Mouse (Mus musculus): ENCODE data around the gene Eefsec. TPM values are rescaled to one million over a fixed set of nuclear protein-coding genes. Genes with fewer than 3 reads are reported as not detected.

Gene Eefsec
- polyA plus RNA-seq, 1 experiment from 2014 or later: 22.8 TPM

DNA sequence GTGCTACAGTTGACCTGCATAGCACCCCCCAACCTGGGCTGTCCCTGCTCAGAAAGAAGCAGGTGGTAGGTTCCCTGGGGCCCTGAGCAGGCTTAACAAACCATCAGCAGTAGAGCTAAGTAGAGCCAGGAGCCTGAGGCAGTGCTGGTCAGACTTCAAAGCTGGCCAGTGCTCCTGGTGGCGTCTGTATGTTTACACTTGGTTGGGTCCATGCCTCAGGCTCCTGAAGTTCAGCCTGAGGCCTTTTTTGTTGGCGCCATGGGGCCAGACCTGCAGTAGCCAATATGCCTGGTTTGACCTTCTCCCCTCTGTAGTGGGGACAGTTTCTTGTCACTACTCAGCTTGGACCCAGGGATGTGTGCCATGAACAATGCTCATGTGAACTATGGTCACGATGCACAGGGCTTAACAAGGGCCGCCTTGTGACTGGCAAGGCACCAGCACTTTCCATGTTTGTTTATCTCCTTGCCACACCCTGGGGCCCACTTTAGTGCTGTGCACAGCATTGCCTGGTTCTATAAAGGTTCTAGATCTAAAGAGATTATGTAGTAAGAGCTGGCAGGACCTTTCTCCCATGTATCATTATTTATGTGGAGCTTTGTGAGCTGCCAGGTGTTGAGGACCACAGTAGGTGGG, 153.9 kb downstream of the Eefsec start:
- ATAC-seq (ENCODE audit: low read depth): peak; percentile 84
- Histone ChIP-seq H3K36me3 (peaks cover 3% of the 10 kb centered on the region), H3K27me3 (no peaks in the 10 kb centered on the region), H3K9ac (no peak overlapping the region), H3K4me1 (replicated peaks) (peaks cover 21% of the 10 kb centered on the region), H3K9me3 (replicated peaks) (no peaks in the 10 kb centered on the region), H3K4me2 (peak overlapping the region; percentile 17; the same call in 1 of the 2 replicates), H3K4me3 (replicated peaks) (no peak overlapping the region), H3K27ac (no peak overlapping the region)
- peak; percentile 22 for DNase-seq
- WGBS (ENCODE audit: insufficient replicate concordance): 49% methylated on average over 4 of the region's 4 CpGs

DNA sequence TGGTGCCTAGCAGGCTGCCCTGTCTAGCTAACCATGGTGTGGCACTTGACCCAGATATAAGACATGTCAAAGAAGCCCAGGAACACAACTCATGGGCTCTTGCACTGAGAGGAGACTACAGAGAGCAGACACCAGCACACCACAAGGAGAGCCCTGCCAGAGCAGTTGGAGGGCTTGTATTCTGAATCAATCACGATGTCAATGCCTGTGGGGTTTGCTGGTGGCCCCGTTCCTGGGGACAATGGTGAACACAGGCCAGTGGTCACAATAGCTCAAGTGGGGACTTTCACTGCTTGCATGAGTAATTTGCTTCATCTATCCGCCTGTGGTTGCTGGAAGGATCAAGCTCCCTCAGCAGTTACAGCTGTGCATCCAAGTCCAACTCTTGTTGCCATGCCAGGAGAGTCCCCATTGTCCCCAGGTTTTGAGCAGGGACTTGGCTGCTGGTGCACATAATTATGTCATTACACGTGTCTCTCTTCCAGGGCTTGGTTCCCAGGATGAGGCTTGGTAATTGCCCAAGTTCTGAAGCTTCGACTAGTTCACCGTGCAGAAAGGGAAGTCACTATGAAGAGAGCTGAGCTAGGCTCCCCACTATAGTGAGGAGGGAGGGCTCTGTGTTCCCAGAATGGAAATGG, 156.1 kb downstream of the Eefsec start:
- H3K27me3 ChIP-seq: no peaks in the 10 kb centered on the region
- no peaks in the 10 kb centered on the region for H3K36me3 ChIP-seq
- H3K9ac ChIP-seq: no peak overlapping the region
- no peaks in the 10 kb centered on the region for H3K9me3 ChIP-seq (replicated peaks)
- DNase-seq: no peak
- ATAC-seq (ENCODE audit: low read depth): no peak
- 68% methylated on average over 6 of the region's 6 CpGs for WGBS (ENCODE audit: insufficient replicate concordance)
- H3K27ac ChIP-seq: no peak overlapping the region
- no peak overlapping the region for H3K4me2 ChIP-seq
- no peak overlapping the region for H3K4me3 ChIP-seq (replicated peaks)
- H3K4me1 ChIP-seq (replicated peaks): peaks cover 21% of the 10 kb centered on the region

DNA sequence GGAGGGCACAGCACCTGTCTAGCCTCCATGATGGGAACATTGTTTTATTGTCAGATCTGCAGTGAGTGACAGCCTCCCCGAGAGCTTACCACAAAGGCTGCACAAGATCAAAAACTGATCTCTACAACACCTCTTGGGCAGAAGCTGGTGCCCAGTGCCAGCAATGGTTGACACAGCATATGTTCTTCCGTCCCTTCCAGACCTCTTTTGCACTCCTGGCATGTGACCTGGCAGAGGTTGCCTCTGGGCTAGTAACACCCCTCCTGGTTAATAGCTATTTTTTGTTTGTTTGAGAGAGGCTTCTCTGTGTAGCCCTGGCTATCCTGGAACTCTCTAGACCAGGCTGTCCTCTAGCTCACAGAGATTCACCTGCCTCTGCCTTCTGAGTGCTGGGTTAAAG, 168.2 kb downstream of the Eefsec start:
- no peak overlapping the region for H3K27ac ChIP-seq
- no peaks in the 10 kb centered on the region for H3K4me1 ChIP-seq (replicated peaks)
- H3K4me3 ChIP-seq (replicated peaks): no peak overlapping the region
- no peak for ATAC-seq (ENCODE audit: low read depth)
- H3K9ac ChIP-seq: no peak overlapping the region
- H3K4me2 ChIP-seq: no peak overlapping the region
- H3K36me3 ChIP-seq: peaks cover 5% of the 10 kb centered on the region; the same call in 1 of the 2 replicates
- H3K27me3 ChIP-seq: no peaks in the 10 kb centered on the region
- DNase-seq: no peak
- no peaks in the 10 kb centered on the region for H3K9me3 ChIP-seq (replicated peaks)
- WGBS (ENCODE audit: insufficient replicate concordance): 70% methylated on average over 2 of the region's 2 CpGs

DNA sequence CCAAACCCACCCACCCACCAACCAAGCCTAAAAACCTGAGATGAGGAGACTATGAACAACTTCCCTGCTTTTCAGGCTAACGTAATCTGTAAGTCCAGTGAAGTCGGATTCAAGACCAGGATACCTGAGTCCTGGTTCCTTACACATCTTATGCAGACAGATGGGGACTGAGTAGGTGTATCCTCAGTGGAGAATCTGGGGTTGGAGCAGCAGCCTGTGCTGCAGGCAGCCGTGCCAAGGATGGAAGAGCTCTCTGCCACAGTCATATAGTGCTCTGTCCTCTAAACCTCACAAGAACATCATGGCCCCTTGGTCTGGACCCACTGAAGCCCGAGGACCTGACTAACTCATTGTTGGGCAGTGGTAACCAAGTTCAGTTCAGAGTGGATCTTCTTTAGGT, 169.1 kb downstream of the Eefsec start:
- H3K4me3 ChIP-seq (replicated peaks): no peak overlapping the region
- H3K27me3 ChIP-seq: no peaks in the 10 kb centered on the region
- peaks cover 5% of the 10 kb centered on the region; the same call in 1 of the 2 replicates for H3K36me3 ChIP-seq
- no peak overlapping the region for H3K4me2 ChIP-seq
- no peak overlapping the region for H3K27ac ChIP-seq
- ATAC-seq (ENCODE audit: low read depth): no peak
- H3K4me1 ChIP-seq (replicated peaks): no peaks in the 10 kb centered on the region
- 76% methylated on average over 4 of the region's 4 CpGs for WGBS (ENCODE audit: insufficient replicate concordance)
- no peak for DNase-seq
- H3K9me3 ChIP-seq (replicated peaks): no peaks in the 10 kb centered on the region
- H3K9ac ChIP-seq: no peak overlapping the region

DNA sequence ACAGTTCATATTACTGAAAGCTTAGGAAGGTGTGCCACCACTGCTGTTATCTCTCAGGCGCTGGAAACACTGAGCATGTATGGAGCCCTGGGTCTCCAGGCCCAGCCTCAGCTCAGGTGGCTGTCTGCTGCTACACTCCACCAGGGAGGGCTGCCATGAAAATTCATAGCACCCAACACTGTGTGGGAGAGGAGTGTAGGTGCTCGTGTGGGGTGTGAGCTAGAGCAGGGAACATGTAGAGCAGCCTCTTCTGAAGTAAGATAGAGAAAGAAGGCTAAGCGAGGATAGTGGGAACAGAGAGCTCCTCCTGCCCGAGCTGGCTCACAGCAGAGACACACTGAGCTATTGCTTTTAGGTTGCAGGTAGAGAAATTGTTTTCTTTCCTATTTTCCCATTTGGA, 170.1 kb downstream of the Eefsec start:
- Histone ChIP-seq H3K27ac (no peak overlapping the region), H3K36me3 (peaks cover 5% of the 10 kb centered on the region; the same call in 1 of the 2 replicates), H3K4me1 (replicated peaks) (no peaks in the 10 kb centered on the region), H3K4me3 (replicated peaks) (no peak overlapping the region), H3K9ac (no peak overlapping the region), H3K9me3 (replicated peaks) (no peaks in the 10 kb centered on the region), H3K27me3 (no peaks in the 10 kb centered on the region), H3K4me2 (no peak overlapping the region)
- ATAC-seq (ENCODE audit: low read depth) (no peak), DNase-seq (no peak)
- 67% methylated on average over 4 of the region's 4 CpGs for WGBS (ENCODE audit: insufficient replicate concordance)

DNA sequence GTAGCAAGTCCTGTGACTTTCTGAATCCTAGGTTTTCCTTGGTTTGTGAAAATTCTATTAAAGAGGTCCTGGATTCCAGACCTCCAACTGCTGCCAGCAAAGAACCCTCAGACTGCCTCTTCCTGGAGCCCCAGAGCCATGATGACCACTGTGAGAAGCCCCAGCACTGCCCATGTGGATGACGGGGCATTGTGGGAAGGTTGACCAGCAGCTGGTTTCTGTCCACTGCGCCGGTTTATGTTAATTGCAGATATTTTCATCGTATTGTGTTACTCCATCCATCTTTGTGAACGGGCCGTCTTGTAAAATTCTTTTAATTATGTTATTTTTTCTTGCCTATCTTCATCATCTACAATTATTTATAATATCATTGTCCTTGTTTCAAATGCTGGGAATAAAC, 171.7 kb downstream of the Eefsec start:
- Histone ChIP-seq H3K27me3 (no peaks in the 10 kb centered on the region), H3K36me3 (no peaks in the 10 kb centered on the region), H3K4me1 (replicated peaks) (no peaks in the 10 kb centered on the region), H3K27ac (no peak overlapping the region), H3K9ac (no peak overlapping the region), H3K9me3 (replicated peaks) (no peaks in the 10 kb centered on the region), H3K4me2 (no peak overlapping the region), H3K4me3 (replicated peaks) (no peak overlapping the region)
- ATAC-seq (ENCODE audit: low read depth) (no peak), DNase-seq (no peak)
- 80% methylated on average over 6 of the region's 6 CpGs for WGBS (ENCODE audit: insufficient replicate concordance)

DNA sequence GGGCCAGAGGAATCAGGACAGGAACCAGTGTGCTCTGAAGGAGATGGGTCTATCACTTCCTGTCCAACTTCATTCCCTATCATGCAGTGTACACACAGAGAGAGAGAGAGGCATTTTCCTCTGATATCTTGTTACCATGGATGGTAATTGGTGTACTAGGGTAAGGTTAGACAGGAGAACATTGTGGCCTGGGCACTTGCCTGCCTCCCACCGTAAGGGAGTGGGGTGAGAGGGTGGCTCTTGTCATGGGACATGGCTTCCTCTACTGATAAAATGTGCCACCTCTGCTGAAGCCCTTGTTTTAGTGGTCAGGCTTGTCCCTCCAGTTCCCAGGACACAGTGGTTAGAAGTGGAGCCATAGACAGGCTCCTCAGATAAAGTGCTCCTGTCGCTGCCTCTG, 178.4 kb downstream of the Eefsec start:
- Histone ChIP-seq H3K4me2 (no peak overlapping the region), H3K36me3 (no peaks in the 10 kb centered on the region), H3K27ac (no peak overlapping the region), H3K9ac (no peak overlapping the region), H3K9me3 (replicated peaks) (no peaks in the 10 kb centered on the region), H3K4me3 (replicated peaks) (no peak overlapping the region), H3K27me3 (no peaks in the 10 kb centered on the region), H3K4me1 (replicated peaks) (peaks cover 21% of the 10 kb centered on the region)
- 34% methylated on average over 2 of the region's 2 CpGs for WGBS (ENCODE audit: insufficient replicate concordance)
- ATAC-seq (ENCODE audit: low read depth): no peak
- no peak for DNase-seq

DNA sequence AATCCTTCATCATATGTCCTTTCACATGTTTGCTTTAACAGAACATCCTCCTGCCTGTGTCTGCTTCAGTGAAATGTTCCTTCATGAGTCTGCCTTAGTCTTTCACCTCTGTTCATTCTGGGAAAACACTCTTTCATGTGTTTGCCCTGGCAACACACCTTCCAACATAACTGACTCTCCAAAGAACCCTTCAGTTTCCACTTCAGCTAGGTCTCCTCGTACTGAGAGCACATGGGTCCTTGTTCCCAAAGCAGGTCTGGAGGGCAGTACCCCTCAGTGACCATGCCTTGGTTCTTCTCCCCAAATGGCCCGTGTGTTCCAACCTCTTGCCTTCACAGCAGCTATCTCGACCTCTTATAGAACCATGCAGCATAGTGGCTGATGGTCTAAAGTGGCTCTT, 179.3 kb downstream of the Eefsec start:
- no peaks in the 10 kb centered on the region for H3K27me3 ChIP-seq
- H3K36me3 ChIP-seq: no peaks in the 10 kb centered on the region
- ATAC-seq (ENCODE audit: low read depth): no peak
- peaks cover 29% of the 10 kb centered on the region for H3K4me1 ChIP-seq (replicated peaks)
- H3K9ac ChIP-seq: no peak overlapping the region
- no peak overlapping the region for H3K4me3 ChIP-seq (replicated peaks)
- H3K27ac ChIP-seq: no peak overlapping the region
- DNase-seq: no peak
- WGBS (ENCODE audit: insufficient replicate concordance): 61% methylated on average over 3 of the region's 3 CpGs
- no peaks in the 10 kb centered on the region for H3K9me3 ChIP-seq (replicated peaks)
- H3K4me2 ChIP-seq: no peak overlapping the region

DNA sequence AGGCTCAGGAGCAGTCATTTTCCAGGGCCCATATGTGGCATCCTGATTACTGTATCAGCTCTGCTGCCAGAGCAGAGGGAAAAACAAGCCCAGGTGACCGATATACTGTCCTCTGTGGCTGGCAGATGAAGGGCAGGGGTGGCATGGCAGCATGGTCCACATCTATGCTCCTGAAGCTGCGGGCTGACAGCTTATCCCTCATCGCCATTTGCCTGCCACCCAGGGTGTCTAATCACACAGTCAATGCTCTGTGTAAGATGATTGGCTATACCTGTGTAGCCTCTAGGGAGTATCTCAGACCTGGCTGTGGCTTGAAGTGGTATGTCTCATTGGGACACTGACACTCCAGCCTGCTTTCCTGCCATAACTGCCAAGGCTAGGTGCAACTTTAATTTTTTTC, 180.3 kb downstream of the Eefsec start:
- H3K4me1 ChIP-seq (replicated peaks): peaks cover 36% of the 10 kb centered on the region
- H3K4me2 ChIP-seq: no peak overlapping the region
- no peak overlapping the region for H3K27ac ChIP-seq
- H3K27me3 ChIP-seq: no peaks in the 10 kb centered on the region
- 53% methylated on average over 3 of the region's 3 CpGs for WGBS (ENCODE audit: insufficient replicate concordance)
- no peak overlapping the region for H3K9ac ChIP-seq
- DNase-seq (no peak), ATAC-seq (ENCODE audit: low read depth) (peak; percentile 69)
- no peaks in the 10 kb centered on the region for H3K36me3 ChIP-seq
- H3K9me3 ChIP-seq (replicated peaks): no peaks in the 10 kb centered on the region
- H3K4me3 ChIP-seq (replicated peaks): no peak overlapping the region

DNA sequence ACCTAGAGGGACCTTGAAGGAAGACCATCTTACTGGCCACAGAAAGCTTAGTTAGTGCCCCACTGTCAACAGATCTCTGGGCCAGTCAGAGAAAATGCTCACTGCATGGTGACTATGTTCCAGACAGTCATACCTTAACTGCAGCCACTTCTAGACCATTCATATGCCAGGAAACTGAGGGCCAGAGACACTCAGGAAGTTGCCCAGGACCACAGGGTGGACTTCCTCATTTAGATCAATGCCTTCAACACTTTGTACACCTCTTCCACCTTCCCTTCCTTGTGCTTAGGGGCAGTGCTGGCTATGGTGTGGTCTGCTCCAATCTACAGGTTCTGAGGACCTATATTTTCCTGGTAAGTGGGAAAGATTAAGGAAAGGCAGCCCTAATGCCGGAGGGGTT, 181.0 kb downstream of the Eefsec start:
- H3K4me2 ChIP-seq: no peak overlapping the region
- WGBS (ENCODE audit: insufficient replicate concordance): 62% methylated on average over 1 of the region's 1 CpGs
- no peak overlapping the region for H3K27ac ChIP-seq
- no peaks in the 10 kb centered on the region for H3K36me3 ChIP-seq
- H3K4me3 ChIP-seq (replicated peaks): no peak overlapping the region
- DNase-seq (no peak), ATAC-seq (ENCODE audit: low read depth) (no peak)
- no peaks in the 10 kb centered on the region for H3K9me3 ChIP-seq (replicated peaks)
- H3K4me1 ChIP-seq (replicated peaks): peaks cover 39% of the 10 kb centered on the region
- H3K27me3 ChIP-seq: no peaks in the 10 kb centered on the region
- no peak overlapping the region for H3K9ac ChIP-seq

DNA sequence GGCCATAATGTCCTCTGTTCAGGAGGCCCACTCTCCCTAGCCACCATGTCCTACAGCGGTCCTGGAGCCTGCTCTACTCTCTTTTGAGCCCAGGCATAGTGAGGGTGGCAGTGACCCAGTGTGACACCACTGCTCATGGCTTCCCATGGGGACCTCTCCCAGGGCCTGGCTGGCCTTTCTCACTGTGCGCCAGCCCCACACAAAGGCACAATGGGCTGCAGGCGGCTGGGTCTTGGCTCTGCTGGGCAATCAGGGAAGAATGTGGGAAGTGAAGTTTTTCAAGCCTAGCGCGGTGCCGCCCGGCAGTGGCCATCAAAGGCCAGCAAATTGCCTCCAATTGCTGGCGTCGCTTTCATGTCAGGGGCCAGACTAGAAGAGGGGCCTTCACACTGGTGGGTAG, 184.2 kb downstream of the Eefsec start:
- DNase-seq (no peak), ATAC-seq (ENCODE audit: low read depth) (no peak)
- Histone ChIP-seq H3K9ac (no peak overlapping the region), H3K27me3 (no peaks in the 10 kb centered on the region), H3K4me1 (replicated peaks) (peaks cover 42% of the 10 kb centered on the region), H3K4me3 (replicated peaks) (no peak overlapping the region), H3K4me2 (no peak overlapping the region), H3K27ac (no peak overlapping the region), H3K36me3 (0 out of 2 replicates have a peak, but pooled peaks cover 4% of the 10 kb centered on the region), H3K9me3 (replicated peaks) (no peaks in the 10 kb centered on the region)
- WGBS (ENCODE audit: insufficient replicate concordance): 85% methylated on average over 9 of the region's 9 CpGs

DNA sequence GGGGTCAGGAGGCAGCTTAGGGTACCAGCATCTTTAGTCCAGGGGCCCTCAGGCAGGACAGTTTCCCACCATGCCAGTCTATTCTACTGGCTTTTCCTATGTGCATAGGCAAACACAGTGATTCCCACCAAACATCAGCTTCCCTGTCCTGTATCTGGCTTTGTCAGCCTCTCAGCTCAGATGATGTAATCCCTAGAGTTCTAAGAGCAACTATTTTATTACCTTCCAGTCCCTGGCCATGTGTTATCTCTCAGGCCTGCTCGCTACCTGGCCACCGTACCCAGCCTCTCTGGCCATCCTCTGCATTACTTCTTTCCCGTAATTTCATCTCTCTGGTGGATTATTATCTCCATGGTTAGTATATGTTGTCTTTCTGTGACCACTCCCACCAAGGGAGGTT, 185.7 kb downstream of the Eefsec start:
- 0 out of 2 replicates have a peak, but pooled peaks cover 8% of the 10 kb centered on the region for H3K36me3 ChIP-seq
- no peak overlapping the region for H3K4me2 ChIP-seq
- no peak for DNase-seq
- no peak overlapping the region for H3K9ac ChIP-seq
- ATAC-seq (ENCODE audit: low read depth): no peak
- no peaks in the 10 kb centered on the region for H3K27me3 ChIP-seq
- 52% methylated on average over 3 of the region's 3 CpGs for WGBS (ENCODE audit: insufficient replicate concordance)
- H3K4me3 ChIP-seq (replicated peaks): no peak overlapping the region
- H3K27ac ChIP-seq: no peak overlapping the region
- peaks cover 51% of the 10 kb centered on the region for H3K4me1 ChIP-seq (replicated peaks)
- H3K9me3 ChIP-seq (replicated peaks): no peaks in the 10 kb centered on the region
